Mouse (Mus musculus) cerebellum, adult 9-10 months (tissue): ENCODE results near the gene Tfap4.
"Not testable (repeated sequence)": the region's sequence is repeated elsewhere in the genome, so short reads cannot be mapped to it uniquely, and the experiment has no call there.

ENCODE experiments used
- DNase-seq: peaks from one replicate; pipeline ENCODE4 v3.0.0; 2022

Gene Tfap4

GRCm38 (mm10) chr16:4551885-4552284 lies 7.8 kb downstream of the Tfap4 start:
- peak; percentile 13 for DNase-seq

- DNase-seq: peak; percentile 53
Measured at GRCm38 (mm10) chr16:4551056-4551455, 8.6 kb downstream of the Tfap4 start.

- peak; percentile 2 for DNase-seq
Measured at GRCm38 (mm10) chr16:4548953-4549688, 10.5 kb downstream of the Tfap4 start.

GRCm38 (mm10) chr16:4547611-4548010 lies 12.0 kb downstream of the Tfap4 start:
- peak; percentile 4 for DNase-seq

GRCm38 (mm10) chr16:4546838-4547237 lies 12.8 kb downstream of the Tfap4 start:
- DNase-seq: peak; percentile 1

GRCm38 (mm10) chr16:4544845-4545244 lies 14.8 kb downstream of the Tfap4 start:
- DNase-seq: no peak

GRCm38 (mm10) chr16:4543266-4543665 lies 16.4 kb downstream of the Tfap4 start:
- no peak for DNase-seq

GRCm38 (mm10) chr16:4542236-4542774 lies 17.3 kb downstream of the Tfap4 start:
- DNase-seq: no peak

- peak; percentile 99 for DNase-seq
Measured at GRCm38 (mm10) chr16:4541501-4542198, 18.0 kb downstream of the Tfap4 start, which contains the start of gene Srl. Gene Srl, minus strand, starts transcription at chr16:4541816.

GRCm38 (mm10) chr16:4541033-4541432 lies 18.6 kb downstream of the Tfap4 start:
- no peak for DNase-seq

GRCm38 (mm10) chr16:4540064-4540775 lies 19.4 kb downstream of the Tfap4 start:
- no peak for DNase-seq

GRCm38 (mm10) chr16:4539521-4539920 lies 20.1 kb downstream of the Tfap4 start:
- DNase-seq: no peak

- DNase-seq: no peak
Measured at GRCm38 (mm10) chr16:4537616-4538358, 21.9 kb downstream of the Tfap4 start.

GRCm38 (mm10) chr16:4527373-4527772 lies 32.3 kb downstream of the Tfap4 start:
- DNase-seq: not testable (repeated sequence)

- DNase-seq: no peak
Measured at GRCm38 (mm10) chr16:4523313-4524004, 36.2 kb downstream of the Tfap4 start.

- DNase-seq: no peak
Measured at GRCm38 (mm10) chr16:4522879-4523278, 36.8 kb downstream of the Tfap4 start.

- DNase-seq: no peak
Measured at GRCm38 (mm10) chr16:4521735-4522530, 37.7 kb downstream of the Tfap4 start.

- no peak for DNase-seq
Measured at GRCm38 (mm10) chr16:4521074-4521667, 38.5 kb downstream of the Tfap4 start.

GRCm38 (mm10) chr16:4520673-4521072 lies 39.0 kb downstream of the Tfap4 start:
- DNase-seq: no peak

- DNase-seq: no peak
Measured at GRCm38 (mm10) chr16:4519825-4520224, 39.8 kb downstream of the Tfap4 start.

GRCm38 (mm10) chr16:4519157-4519556 lies 40.5 kb downstream of the Tfap4 start:
- DNase-seq: peak; percentile 55
